Mouse (Mus musculus): ENCODE data around the gene Astn2.

DNA sequence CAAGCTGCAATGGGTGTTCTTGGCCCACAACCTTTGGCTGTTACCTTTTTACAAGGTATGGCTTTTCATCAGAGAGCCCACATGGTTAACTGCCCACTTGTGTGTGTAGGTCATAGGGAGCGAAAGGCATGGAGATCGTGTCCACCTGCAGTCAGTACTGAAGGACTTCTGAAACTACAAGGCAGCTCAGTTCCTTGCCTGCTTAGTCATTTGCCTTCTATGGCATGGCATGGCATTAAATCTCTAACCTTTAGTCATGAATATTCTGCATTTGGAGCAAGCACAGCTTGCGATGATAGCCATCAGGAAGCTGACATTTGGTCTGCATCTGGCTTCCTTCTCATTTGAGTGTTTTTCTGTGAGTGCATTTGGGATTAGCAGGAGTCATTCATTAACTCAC lies 720.0 kb downstream of the Astn2 start:
- TF ChIP-seq GATA1 (IDR thresholded peaks at IDR 0.05; ENCODE audit: borderline replicate concordance, low read length), result no peak
- no peak for TF ChIP-seq FLI1 (IDR thresholded peaks at IDR 0.05; ENCODE audit: low read length)
